Mouse (Mus musculus) thymus, adult 2 months (tissue): ENCODE measurements at regions not wholly inside any gene's neighbourhood (a gene's known extent, or its start where the extent isn't known, plus 50 kb on each side); places are given as distances from the start of the nearest gene placed in this dataset.
"Not testable (repeated sequence)": the region's sequence is repeated elsewhere in the genome, so short reads cannot be mapped to it uniquely, and the experiment has no call there.

Source experiments
- DNase-seq: peaks from one replicate; pipeline ENCODE4 v3.0.0; 2021
- H3K27ac ChIP-seq: fragments of 200-500 bp; 2 replicates; pipeline ENCODE4 v1.5.1; 2012; ENCODE audit warnings: low read length, control low read depth; ENCODE audit not compliant: control insufficient read depth, insufficient read depth
- H3K27me3 ChIP-seq: fragments of 200-500 bp; 2 replicates; pipeline ENCODE4 v1.6.1; 2012; ENCODE audit warnings: mild to moderate bottlenecking, low read length, moderate library complexity, mixed read lengths; ENCODE audit not compliant: control insufficient read depth, insufficient read depth
- H3K36me3 ChIP-seq: fragments of 200-500 bp; 2 replicates; pipeline ENCODE4 v1.6.1; 2012; ENCODE audit warnings: mild to moderate bottlenecking, low read length, moderate library complexity; ENCODE audit not compliant: control insufficient read depth, insufficient read depth
- H3K4me1 ChIP-seq: fragments of 200-500 bp; replicated peaks from 2 replicates; pipeline ENCODE4 v1.6.1; 2012; ENCODE audit warnings: low read length; ENCODE audit not compliant: control insufficient read depth, insufficient read depth
- H3K4me3 ChIP-seq: fragments of 200-500 bp; 2 replicates; pipeline ENCODE4 v1.5.1; 2012; ENCODE audit warnings: mild to moderate bottlenecking, low read length, control low read depth, moderate library complexity; ENCODE audit not compliant: control insufficient read depth, insufficient read depth
- CTCF ChIP-seq: fragments of 200-500 bp; IDR thresholded peaks from 2 replicates; pipeline ENCODE4 v1.5.1; 2012; ENCODE audit warnings: mild to moderate bottlenecking, control low read depth, low read length, moderate library complexity, borderline replicate concordance; ENCODE audit not compliant: control insufficient read depth, poor library complexity, insufficient read depth; ENCODE audit errors: extremely low read depth
- POLR2A ChIP-seq: fragments of 200-500 bp; IDR thresholded peaks from 2 replicates; pipeline ENCODE4 v1.6.1; 2012; ENCODE audit warnings: mild to moderate bottlenecking, low read length, control low read depth, moderate library complexity; ENCODE audit not compliant: control insufficient read depth, poor library complexity, insufficient read depth; ENCODE audit errors: extremely low read depth
- WGBS: fragments of 180-500 bp; shearing (Covaris S2); methylation state at CpG from one replicate; pipeline ENCODE4 v1.1.7; 2018; 5-methylcytosine and 5-hydroxymethylcytosine counted together

DNA sequence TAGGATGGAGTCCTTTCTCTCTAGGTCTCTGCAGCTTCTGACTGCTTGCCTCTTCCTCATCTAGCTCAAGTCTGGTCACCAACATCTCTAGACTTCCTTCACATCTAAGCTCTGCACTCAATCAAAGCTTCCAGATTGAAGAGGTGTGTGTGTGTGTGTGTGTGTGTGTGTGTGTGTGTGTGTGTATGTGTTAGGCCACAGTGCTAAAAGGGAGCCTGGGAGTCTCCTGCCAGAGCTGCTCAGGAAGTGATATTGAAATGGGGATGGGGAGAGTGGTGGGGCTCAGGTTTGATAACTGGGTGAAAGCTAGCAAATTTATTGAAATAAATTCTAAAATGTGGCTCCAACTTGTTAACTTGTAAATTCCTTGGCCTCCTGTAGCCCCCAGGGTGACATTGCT is 73.3 kb downstream of the Gm31371 start:
- not testable (repeated sequence) for H3K27me3 ChIP-seq, H3K36me3 ChIP-seq, H3K27ac ChIP-seq, H3K4me1 ChIP-seq, H3K4me3 ChIP-seq, DNase-seq

DNA sequence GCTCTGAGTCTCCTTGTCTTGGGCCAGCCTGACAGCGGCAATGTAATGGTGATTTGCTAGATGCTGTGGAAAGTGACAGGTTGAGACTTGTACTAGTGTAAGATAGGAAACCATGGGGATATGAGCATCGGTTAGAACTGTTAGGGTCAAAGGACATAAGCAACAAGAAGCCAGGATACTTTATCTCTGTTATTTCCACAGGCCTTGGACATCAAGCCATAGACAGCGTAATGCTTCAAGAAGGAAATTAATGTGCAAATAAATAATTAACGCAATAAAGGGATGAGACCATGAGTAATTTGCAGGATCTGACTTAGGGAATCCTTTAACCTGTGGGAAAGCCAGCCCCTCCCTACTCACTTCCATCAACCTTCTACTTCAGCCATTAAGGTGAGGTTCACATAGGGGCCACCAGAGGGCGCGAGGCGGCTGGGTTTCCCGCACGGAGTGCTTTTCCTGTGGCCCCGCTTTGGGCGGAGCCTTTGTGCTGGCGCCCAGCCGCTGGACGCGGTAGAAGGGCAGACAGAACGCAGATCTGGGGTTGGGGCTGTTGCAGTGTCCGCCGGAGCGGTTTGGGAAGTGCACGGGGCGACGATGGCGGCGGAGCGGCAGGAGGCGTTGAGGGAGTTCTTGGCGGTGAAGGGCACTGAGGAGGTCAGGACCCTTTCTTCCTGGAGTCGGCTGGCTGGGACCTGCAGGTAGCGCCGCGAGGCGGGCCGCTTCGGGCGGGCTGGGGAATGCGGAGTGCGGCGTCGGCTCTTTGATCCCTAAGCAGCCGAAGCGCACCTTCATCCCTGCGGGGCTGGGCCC is 76.5 kb downstream of the Gm31371 start:
- DNase-seq = peak; percentile 57
- 13% methylated on average over 42 of the region's 42 CpGs for WGBS
- TF ChIP-seq CTCF = peak; percentile 94
- peak; percentile 33; the same call in 1 of the 2 replicates for TF ChIP-seq POLR2A
- Histone ChIP-seq H3K27ac (no peak overlapping the region), H3K36me3 (no peaks in the 10 kb centered on the region), H3K4me1 (no peaks in the 10 kb centered on the region; the same call in 1 of the 2 replicates), H3K27me3 (no peaks in the 10 kb centered on the region), H3K4me3 (peak overlapping the region; percentile 77)

DNA sequence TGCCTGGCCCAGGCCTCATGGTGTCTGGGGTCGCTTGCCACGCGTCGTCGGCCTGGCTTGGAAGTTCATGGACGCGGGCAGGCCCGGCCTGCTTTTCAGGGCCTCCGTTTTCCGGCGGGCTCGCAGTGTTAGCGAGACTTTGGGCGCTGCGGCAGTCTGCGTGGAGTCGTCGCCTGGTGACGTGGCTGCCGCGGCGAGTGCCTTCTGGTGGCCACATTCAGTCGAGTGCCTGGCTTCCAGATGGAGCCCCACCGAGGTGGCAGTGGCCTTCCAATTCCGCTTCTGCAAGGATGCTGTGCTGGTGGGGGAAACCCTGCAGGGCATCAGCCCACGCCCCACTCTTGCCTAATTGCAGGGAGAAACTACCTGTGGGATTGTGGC is 77.1 kb downstream of the Gm31371 start:
- WGBS = 33% methylated on average over 26 of the region's 26 CpGs
- H3K36me3 ChIP-seq, H3K27ac ChIP-seq, DNase-seq, H3K4me1 ChIP-seq, H3K27me3 ChIP-seq: not testable (repeated sequence)
- H3K4me3 ChIP-seq = peak overlapping the region; percentile 77

DNA sequence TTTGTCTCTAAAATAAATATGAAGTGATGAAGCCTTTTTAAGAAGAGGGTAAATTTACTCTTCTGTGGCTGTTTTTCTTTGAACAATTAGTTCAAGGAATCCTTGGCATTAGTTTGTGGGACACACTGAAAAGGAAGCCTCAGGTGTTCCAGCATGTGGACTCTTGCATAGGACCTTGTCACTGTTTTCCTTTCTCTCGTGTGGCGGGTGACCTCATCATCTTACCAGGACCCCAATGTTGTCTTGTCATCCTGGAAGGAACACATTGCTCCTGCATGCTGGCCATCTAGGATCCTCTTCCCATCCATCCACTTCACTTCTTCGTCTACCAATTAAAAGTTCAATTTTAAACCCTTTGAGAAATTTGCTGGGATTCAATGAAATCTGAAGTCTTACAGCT is 104.9 kb downstream of the Gm31371 start:
- not testable (repeated sequence) for DNase-seq, H3K36me3 ChIP-seq, H3K27ac ChIP-seq, H3K4me1 ChIP-seq, H3K27me3 ChIP-seq, H3K4me3 ChIP-seq
- WGBS = 88% methylated on average over 3 of the region's 3 CpGs

DNA sequence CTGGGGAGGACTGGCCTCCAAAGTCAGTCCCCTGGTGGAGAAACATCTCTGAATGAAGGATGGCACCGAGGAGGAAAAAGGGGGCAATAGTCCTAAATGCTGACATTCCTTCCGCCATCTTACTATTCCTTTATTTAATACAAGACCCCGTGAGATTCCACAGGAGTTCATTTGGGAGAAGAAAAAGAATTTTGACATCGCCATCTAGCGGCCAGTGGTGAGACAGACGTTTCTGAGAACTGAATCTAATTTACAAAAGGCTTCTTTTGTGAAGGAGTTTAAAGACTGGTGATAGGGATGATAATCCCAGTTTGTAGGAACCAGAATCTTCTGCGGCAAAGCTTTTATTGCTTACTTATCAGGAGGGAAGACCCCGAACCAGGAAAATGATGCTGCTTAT is 107.8 kb downstream of the Gm31371 start:
- not testable (repeated sequence) for H3K36me3 ChIP-seq, H3K27me3 ChIP-seq, H3K27ac ChIP-seq, DNase-seq, H3K4me3 ChIP-seq, H3K4me1 ChIP-seq
- WGBS = 69% methylated on average over 8 of the region's 8 CpGs

DNA sequence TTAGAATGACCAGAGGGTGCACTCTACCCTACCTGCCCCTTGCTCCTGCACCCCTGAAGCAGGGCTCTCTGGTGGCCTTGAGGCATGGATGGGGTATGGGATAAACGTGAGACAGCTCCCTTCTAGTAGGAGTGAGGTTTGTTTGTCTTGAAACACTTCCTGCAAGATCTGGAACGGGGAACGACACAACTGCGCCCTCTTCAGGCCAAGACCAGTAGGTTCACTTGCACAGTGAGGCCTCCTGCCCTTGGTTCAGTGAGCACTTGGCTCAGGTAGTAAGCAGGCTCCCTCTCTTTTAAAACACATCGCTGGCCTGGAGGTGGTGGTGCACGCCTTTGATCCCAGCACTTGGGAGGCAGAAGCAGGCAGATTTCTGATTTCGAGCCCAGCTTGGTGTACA is 110.1 kb downstream of the Gm31371 start:
- not testable (repeated sequence) for H3K4me1 ChIP-seq, H3K4me3 ChIP-seq, H3K27me3 ChIP-seq, H3K36me3 ChIP-seq, H3K27ac ChIP-seq
- DNase-seq = peak; percentile 38
- WGBS = 67% methylated on average over 7 of the region's 7 CpGs
- TF ChIP-seq CTCF = peak; percentile 49; the same call in 1 of the 2 replicates

DNA sequence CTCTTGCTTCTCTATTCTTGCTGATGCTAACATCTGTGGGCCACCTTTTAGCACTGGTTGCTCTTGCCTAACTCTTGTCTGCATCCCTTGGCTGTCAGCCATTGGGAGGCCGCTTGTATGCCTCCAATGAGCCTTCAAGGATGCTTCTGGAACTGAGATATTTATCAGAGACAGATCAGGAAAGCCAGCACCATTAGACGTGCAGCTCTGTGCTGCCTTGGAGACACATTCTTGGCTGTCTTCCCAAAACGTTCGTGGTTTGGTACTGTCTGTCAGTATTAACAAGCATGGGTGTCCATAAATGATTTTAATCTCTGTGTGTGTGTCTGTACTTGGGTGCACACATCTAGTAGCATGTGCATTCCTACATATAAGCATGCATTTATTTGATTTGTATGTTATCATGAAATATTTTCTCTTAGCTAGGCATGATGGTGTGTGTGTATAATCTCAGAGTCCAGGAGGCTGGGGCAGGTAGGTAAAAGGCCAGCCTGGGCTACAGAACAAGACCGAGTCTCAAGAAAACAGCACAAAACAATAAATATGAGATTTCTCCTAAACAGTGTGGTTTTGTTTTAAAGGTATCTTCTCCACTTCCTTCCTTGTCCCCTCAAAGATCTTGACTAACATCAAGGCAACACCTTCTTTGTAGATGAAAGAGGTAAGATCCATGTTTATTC is 111.4 kb downstream of the Gm31371 start:
- not testable (repeated sequence) for H3K27ac ChIP-seq, DNase-seq, H3K36me3 ChIP-seq, H3K27me3 ChIP-seq, H3K4me1 ChIP-seq, H3K4me3 ChIP-seq
- 75% methylated on average over 5 of the region's 5 CpGs for WGBS

DNA sequence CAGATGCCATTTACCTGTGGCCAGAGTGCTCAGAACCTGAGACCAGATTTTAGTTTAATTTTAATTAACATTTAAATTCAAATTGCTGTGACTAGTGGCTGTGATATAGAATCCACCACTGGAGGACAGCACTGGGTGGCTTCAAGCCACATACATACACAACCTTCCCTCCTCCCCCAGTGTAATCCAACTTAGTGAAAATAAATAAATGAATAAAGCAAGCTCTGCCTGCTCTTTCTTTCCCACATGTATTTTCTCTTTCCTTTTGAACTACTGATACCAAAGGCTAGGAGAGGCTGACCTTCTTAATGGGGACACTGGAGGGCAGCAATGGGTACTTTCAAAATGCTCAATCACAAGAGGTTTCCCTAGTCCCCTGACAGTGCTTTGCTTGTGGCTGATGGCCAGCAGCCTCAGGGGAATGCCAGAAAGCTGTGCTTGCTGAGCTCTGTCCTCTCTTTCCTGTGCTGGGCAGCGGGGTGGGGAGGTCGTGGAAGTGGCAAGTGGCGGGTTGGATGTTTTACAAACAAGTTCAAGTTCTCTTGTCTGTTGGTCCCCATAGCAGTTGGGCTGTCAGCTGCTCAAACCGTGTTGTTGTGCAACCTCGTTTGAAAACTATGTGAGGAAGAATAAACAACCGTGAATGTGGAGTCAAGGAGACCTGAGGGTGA is 112.4 kb downstream of the Gm31371 start:
- H3K36me3 ChIP-seq, H3K27me3 ChIP-seq, H3K4me3 ChIP-seq, H3K4me1 ChIP-seq, H3K27ac ChIP-seq, DNase-seq: not testable (repeated sequence)
- 93% methylated on average over 6 of the region's 6 CpGs for WGBS

DNA sequence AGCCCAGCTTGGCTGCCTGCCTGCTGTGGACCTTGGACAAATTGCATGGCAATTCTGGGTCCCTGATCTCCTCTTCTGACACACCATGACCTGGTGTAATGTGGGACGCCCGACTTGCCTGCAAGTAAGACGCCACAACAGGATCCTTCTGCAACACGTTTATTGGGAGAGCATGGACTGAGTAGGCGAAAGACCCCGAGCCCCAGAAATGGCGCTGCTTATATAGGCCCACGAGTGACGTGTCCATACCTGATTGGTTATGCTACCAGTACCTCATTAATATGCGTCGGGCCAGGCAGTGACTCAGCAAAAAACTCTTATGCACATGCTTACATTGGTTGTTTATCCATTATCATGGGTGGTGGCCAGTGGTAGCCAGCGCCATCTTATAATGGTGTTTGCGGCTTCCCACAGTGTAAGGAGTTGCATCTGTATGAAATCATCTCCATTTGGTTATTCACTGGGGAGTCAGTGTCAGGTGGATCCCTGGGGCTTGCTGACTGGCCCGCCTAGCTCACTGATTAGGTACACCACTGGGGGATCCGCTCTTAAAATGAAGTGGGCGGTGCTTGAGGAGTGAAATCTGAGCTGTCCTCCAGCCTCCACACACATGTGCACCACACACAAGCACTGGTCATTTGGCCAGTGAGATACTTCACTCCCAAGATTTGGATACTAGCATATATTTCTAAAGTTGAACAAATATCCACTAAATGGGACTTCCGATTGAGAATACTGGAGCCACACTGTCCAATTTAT is 113.1 kb downstream of the Gm31371 start:
- H3K4me3 ChIP-seq, H3K36me3 ChIP-seq, H3K4me1 ChIP-seq, H3K27ac ChIP-seq, H3K27me3 ChIP-seq: not testable (repeated sequence)
- 90% methylated on average over 17 of the region's 17 CpGs for WGBS
- DNase-seq = peak; percentile 25

DNA sequence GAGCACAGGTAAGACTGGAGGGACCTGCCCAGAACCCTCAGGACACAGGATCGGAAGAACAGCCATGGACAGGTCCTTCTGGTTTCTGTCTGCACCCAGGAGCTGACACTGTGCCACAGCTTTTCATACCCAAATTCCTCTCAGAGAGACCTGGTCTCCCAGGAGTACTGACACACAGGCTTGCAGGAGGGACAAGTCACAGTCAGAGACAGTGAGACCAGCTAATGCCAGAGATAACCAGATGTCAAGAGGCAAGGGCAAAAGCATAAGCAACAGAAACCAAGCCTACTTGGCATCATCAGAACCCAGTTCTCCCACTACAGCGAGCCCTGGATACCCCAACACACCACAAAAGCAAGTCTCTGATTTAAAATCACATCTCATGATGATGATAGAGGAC is 122.3 kb downstream of the Gm31371 start:
- not testable (repeated sequence) for DNase-seq

More for the DNA sequence above, 122.3 kb downstream of the Gm31371 start:
- H3K27me3 ChIP-seq, H3K36me3 ChIP-seq, H3K4me1 ChIP-seq, H3K4me3 ChIP-seq, H3K27ac ChIP-seq: not testable (repeated sequence)
- 80% methylated on average over 1 of the region's 2 CpGs for WGBS
